Comparison of ENCODE assay signal across 9 mouse cellular contexts in genomic region chr9:5634969-5635368, GRCm38 (mm10).
DNase-seq lines count a peak whose midpoint lies in the region; ATAC-seq and TF ChIP-seq lines count a peak whose summit lies in the region.
"Had no signal": no experiment of that assay in that cellular context is flagged by ENCODE, and none has a peak within 500 bp of the region (broad histone marks: within the 10 kb centered on the region; RNA-seq: fewer than 3 reads in every experiment).

No protein-coding gene starts in this region.

- ATAC-seq in forebrain, postnatal 0 days = no peak

- H3K36me3 ChIP-seq in forebrain, postnatal 0 days (ENCODE audit: insufficient read depth) = no peaks in the 10 kb centered on the region

- no peak overlapping the region for H3K4me2 ChIP-seq in forebrain, postnatal 0 days (ENCODE audit: low read depth)

- intact Hi-C loops in left cerebral cortex, postnatal 14 days (cut with DNase I) = loop anchor here (10.0 kb wide), 1 partner anchor 1100 kb away; no protein-coding TSS in a partner anchor

- H3K27me3 ChIP-seq in cerebellum, adult 2 months (ENCODE audit: control insufficient read depth, insufficient read depth, low read length) = no peaks in the 10 kb centered on the region
- no peaks in the 10 kb centered on the region for H3K27me3 ChIP-seq in forebrain, postnatal 0 days (ENCODE audit: insufficient read depth, low read length)

- TF ChIP-seq CTCF in cerebellum, adult 2 months (IDR thresholded peaks at IDR 0.05; ENCODE audit: borderline replicate concordance, insufficient read depth, low read depth, low read length) = peak; percentile 57; the same call in 1 of the 2 replicates
- TF ChIP-seq CTCF in forebrain, postnatal 0 days (IDR thresholded peaks at IDR 0.05; ENCODE audit: low read depth) = peak; percentile 64

- 20% methylated on average over 1 of the region's 1 CpGs for WGBS in cerebellum, adult 2 months
- 28% methylated on average over 1 of the region's 1 CpGs for WGBS in forebrain, postnatal 0 days

- TF ChIP-seq POLR2A in cerebellum, adult 2 months (IDR thresholded peaks at IDR 0.05; ENCODE audit: borderline replicate concordance, insufficient read depth, low read length) = no peak

- no peaks in the 10 kb centered on the region for H3K9me3 ChIP-seq in forebrain, postnatal 0 days (ENCODE audit: low read length)

- H3K27ac ChIP-seq in cerebellum, adult 2 months (ENCODE audit: insufficient read depth, low read length) = no peak overlapping the region
- H3K27ac ChIP-seq in forebrain, postnatal 0 days (ENCODE audit: low read depth, low read length) = no peak overlapping the region

- H3K9ac ChIP-seq in forebrain, postnatal 0 days = no peak overlapping the region

- DNase-seq in lung, postnatal 36 days = peak; percentile 1
- no peak for DNase-seq in lung, adult 18-20 months
- peak; percentile 36 to 72 for DNase-seq in cerebellum, adult 2 months
- DNase-seq in forebrain, postnatal 0 days = peak; percentile 49
- DNase-seq in left cerebral cortex, postnatal 14 days (ENCODE audit: low spot score in 2 of 2) = peak; percentile 8 to 18
- no peak for DNase-seq in spleen, adult 12 weeks (ENCODE audit: low spot score)
- no peak for DNase-seq in gastrocnemius, adult 18-20 months (ENCODE audit: low spot score)
- no peak for DNase-seq in natural killer cell, adult 2 months (ENCODE audit: low spot score in 2 of 2)

- no peak overlapping the region for H3K4me3 ChIP-seq in cerebellum, adult 2 months (replicated peaks; ENCODE audit: insufficient read depth, low read depth, low read length)
- H3K4me3 ChIP-seq in forebrain, postnatal 0 days (ENCODE audit: low read depth, low read length) = no peak overlapping the region
- H3K4me3 ChIP-seq: erythroblast, embryonic 14.5 days had no signal

- no peaks in the 10 kb centered on the region for H3K4me1 ChIP-seq in cerebellum, adult 2 months (ENCODE audit: control insufficient read depth, insufficient read depth, low read length)
- no peaks in the 10 kb centered on the region for H3K4me1 ChIP-seq in forebrain, postnatal 0 days (ENCODE audit: insufficient read depth)

Comparison
In these comparisons a context has a peak if more than half of its experiments do, and no peak if none do; other contexts are left out.
1. DNase-seq: peak in lung, postnatal 36 days (single experiment), cerebellum, adult 2 months (2 of 2), forebrain, postnatal 0 days (single experiment) and left cerebral cortex, postnatal 14 days (2 of 2); none in lung, adult 18-20 months (0 of 2), spleen, adult 12 weeks (single experiment), gastrocnemius, adult 18-20 months (single experiment) and natural killer cell, adult 2 months (0 of 2).